Mouse (Mus musculus) G1E-ER4 (cell line): Measurements from ENCODE around the gene Tat. TPM values are rescaled to one million over a fixed set of nuclear protein-coding genes. Genes with fewer than 3 reads are reported as not detected.

Experiments
- GATA1 ChIP-seq: IDR thresholded peaks from one replicate; pipeline ENCODE4 v1.8.0; 2012; ENCODE audit warnings: low read length, inconsistent platforms
- polyA plus RNA-seq: library from polyadenylated mRNA; stranded (reverse); fragments of >175 nt; gene quantifications from 2 replicates; pipeline ENCODE4 v1.2.3, GENCODE M21; 2012

Gene Tat
- polyA plus RNA-seq, 1 experiment: not detected

- TF ChIP-seq GATA1: no peak
These were observed 16.2 kb downstream of the Tat start for GRCm38 (mm10) chr8:110006312-110007023.

DNA sequence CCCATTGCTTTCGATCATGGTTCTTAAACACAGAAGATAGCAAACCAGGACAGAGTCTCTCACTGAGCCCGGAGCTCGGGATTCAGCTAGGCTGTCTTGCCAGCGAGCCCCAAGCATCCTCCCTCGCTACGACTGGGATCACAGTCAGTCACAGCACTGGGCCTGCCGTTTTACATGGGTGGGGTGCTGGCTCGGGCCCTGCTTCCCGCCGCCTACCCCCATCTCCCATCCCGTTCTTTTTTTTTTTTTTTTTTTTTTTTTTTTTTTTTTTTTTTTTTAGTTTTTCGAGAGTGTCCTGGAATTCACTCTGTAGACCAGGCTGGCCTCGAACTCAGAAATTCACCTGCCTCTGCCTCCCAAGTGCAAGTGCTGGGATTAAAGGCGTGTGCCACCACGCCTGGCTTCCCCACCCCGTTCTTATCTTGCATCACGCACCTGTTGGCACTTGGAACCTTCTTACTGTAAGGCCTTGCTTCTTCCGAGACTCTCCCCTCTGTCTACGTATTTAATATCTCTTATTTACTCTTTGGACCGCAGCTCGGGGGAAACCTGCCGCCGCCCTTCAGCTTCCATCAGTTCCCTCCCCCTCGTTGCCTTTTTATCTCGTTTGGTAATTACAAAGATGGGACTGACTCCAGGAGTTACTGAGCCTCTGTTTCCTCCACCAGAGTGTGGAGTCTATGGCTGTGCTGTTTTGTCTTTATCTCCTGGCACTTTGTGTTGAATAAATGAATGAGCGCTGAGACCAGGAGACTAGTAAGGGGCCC lies 18.2 kb downstream of the Tat start:
- no peak for TF ChIP-seq GATA1

- TF ChIP-seq GATA1: no peak
These were observed 18.8 kb downstream of the Tat start for GRCm38 (mm10) chr8:110008995-110009446.

- TF ChIP-seq GATA1: no peak
These were observed 20.6 kb downstream of the Tat start for GRCm38 (mm10) chr8:110010868-110011267.

- TF ChIP-seq GATA1: no peak
These were observed 31.8 kb downstream of the Tat start for GRCm38 (mm10) chr8:110022081-110022480.

DNA sequence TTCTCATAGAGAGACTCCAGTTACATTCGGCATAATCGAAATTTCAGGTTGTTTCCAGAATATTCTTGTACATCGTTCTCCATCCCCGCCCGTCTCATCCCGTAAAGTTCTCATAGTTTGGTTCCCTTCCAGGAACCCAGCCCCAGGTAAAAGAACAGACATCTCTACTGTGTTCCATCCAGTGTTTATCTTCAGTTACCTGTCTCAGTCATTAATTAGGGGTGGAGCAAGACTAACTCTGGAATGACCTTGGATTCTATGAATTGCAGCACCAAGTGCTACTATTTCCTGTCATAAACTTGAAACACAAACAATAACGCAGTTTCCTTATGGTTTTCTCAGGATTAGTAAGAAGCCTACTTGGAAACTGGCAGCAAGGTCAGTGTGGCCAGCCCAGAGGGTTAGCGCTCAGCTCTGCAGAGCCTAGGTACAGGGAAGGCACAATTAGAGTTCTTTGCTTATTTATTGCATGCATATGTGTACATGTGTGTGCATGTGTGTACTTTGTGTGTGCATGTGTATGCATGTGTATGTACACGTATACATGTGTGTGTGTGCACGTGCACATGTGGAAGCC lies 32.6 kb downstream of the Tat start:
- no peak for TF ChIP-seq GATA1

DNA sequence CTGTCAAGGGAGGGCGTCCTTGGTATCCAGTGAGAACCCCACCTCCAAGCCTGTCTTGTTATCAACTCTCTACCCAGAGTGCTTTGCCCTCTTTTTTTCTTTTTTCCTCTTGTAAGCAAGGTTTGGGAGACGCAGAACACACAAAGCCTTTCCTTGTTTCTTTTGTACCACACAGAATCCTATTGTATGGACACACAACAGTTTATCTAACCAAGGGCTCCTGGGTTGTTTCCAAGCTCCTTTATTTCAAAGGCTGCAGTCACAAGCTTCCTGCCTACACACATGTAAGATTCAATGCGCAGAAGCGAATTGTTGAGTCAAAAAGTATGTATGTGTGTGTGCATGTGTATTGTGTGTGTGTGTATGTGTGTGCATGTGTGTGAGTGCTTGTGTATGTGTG lies 44.1 kb downstream of the Tat start:
- TF ChIP-seq GATA1: no peak

- TF ChIP-seq GATA1: no peak
These were observed 45.9 kb downstream of the Tat start for GRCm38 (mm10) chr8:110036156-110036555.

DNA sequence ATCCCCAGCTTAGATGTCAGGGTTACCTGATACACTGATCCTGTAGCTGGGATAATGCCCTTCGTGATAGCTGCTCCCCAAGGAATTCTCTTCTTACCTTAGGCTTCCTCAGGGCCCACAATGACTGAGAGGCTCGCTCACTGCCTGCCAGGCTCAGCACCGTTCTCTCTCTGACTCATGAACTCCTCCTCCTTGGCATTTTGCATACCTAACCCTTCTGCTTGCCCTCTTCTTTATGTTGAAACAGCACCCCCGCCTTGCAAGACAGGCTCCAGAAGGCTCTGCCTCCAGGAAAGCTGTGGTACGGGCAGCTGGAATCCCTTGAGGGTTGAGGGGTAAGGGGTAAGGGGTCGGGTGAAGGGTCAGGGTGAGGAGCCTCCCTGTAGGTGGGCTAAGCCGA lies 49.0 kb downstream of the Tat start:
- TF ChIP-seq GATA1: no peak

DNA sequence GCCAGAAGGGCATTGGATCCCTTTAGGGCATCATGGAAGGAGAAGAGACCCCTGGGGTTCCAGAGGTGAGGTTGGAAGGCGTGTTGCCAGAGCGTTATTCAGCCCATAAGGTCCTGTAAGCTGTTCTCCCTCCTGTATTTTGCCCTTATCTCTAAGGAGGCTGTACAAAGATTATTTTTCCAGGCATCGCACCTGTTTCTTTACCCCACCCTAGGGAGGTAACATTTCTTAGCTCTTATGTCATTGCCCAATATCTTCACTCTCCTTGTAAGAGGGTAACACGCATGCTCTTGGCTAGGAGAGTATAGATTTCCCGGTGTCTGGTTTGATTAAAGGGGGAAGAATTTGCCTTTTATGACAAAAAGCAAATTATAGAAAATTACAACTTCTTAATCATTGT lies 49.4 kb downstream of the Tat start, which contains the start of gene Chst4:
TSS of gene Chst4 (minus strand) at position 82 of the 400 bp plus-strand sequence.
- no peak for TF ChIP-seq GATA1

GRCm38 (mm10) chr8:110040509-110040908 lies 50.3 kb downstream of the Tat start:
- TF ChIP-seq GATA1: no peak

Other genes with a start within 250 kb of the Tat start
- gene Ap1g1, start 211.9 kb upstream of the Tat start, polyA plus RNA-seq: 49.1 and 53.4 TPM in 2 replicates
- 3.5 and 5.5 TPM in 2 replicates for gene Phlpp2, start 121.9 kb upstream of the Tat start, polyA plus RNA-seq
- not detected in 2 replicates for gene Marveld3, start 28.2 kb upstream of the Tat start, polyA plus RNA-seq
- gene Chst4, start 49.3 kb downstream of the Tat start, polyA plus RNA-seq: not detected in 2 replicates
- not detected in 2 replicates for gene Zfp612, start 89.3 kb downstream of the Tat start, polyA plus RNA-seq
- gene Gm21964, start 110.8 kb downstream of the Tat start, polyA plus RNA-seq: not detected in 2 replicates
- not detected in 2 replicates for gene Gm17720, start 112.3 kb downstream of the Tat start, polyA plus RNA-seq
- not detected in 2 replicates for gene Calb2, start 177.8 kb downstream of the Tat start, polyA plus RNA-seq
- gene Cmtr2, start 225.2 kb downstream of the Tat start, polyA plus RNA-seq: 1.2 and 1.4 TPM in 2 replicates